Mouse (Mus musculus): ENCODE data around the gene Dzank1.

The Dzank1 gene

GRCm38 (mm10) chr2:144422094-144422675 lies 105.0 kb downstream of the Dzank1 start:
- in situ Hi-C loops (cut with MboI, MseI) = no loop called here
